Mouse (Mus musculus): ENCODE data around the gene Ch25h. TPM values are rescaled to one million over a fixed set of nuclear protein-coding genes. Genes with fewer than 3 reads are reported as not detected.
A peak's percentile ranks its signal among the peaks of the same experiment; 100 is the strongest.

The Ch25h gene
- total RNA-seq, 2 experiments from 2014 or later = 0.83 to 1.2 TPM

DNA sequence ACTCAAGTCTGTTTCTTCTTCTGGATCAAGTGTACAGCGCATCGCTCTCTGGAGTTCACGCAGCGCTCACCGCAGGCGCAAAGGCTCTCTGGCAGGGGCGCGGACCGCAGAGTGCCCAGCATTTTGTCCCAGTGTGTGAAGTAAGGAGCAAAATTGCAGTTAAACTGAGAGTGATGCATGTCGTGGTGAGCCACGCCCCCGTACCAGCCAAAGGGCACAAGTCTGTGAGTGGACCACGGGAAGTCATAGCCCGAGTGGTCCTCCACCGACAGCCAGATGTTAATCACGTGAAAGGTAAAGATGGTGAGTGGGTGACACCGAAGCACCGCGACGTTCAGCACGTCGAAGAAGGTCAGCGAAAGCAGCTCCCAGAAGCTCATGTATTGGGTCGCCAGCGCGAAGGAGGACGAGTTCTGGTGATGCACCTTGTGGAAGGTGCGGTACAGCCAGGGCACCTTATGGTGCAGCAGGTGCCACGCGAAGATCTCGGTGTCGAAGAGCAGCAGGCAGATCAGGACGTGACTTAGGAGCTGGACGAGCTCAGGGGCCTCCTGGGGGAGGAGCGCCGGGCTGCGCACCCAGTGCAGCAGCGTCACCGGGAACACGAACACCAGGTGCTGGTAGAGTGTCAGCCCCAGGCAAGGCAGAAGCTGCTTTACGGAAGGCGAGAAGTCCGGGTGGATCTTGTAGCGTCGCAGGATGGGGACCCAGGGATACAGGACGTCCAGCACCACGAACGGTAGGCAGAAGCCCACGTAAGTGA, 555 bp downstream of the Ch25h start:
- DNase-seq (ENCODE audit: extremely low spot score in 1 of 2, low spot score in 2 of 2) = no peak
- intact Hi-C loops (cut with DNase I) = loop anchor here (10.0 kb wide), 1 partner anchor 230 kb away; no protein-coding TSS in a partner anchor

- intact Hi-C loops (cut with DNase I) = loop anchor here (10.0 kb wide), 1 partner anchor 227 kb away; no protein-coding TSS in a partner anchor
- no peak for DNase-seq (ENCODE audit: extremely low spot score in 1 of 2, low spot score in 2 of 2)
Measured at GRCm38 (mm10) chr19:34471703-34472102, 3.3 kb downstream of the Ch25h start.

DNA sequence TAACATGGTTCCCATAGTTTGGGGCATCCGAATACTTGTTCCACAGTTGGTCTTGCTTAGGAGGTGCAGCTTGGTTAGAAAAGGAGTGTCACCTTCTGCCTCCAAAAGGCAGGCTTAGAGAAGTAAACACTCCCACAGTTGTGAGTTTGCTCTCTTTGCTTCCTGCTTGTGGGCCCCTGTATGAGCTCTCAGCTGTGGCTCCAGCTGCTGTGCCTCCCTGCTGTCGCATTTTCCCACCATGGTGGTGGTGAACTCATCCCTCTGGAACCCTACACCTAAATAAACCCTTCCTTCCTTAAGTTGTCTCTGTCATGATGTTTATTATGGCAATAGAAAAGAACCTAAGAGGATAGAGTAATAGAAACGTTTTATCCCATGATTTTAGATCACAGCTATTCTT, 6.2 kb downstream of the Ch25h start:
- intact Hi-C loops (cut with DNase I) = no loop called here
- no peak for DNase-seq (ENCODE audit: extremely low spot score in 1 of 2, low spot score in 2 of 2)

GRCm38 (mm10) chr19:34468216-34468615, 6.7 kb downstream of the Ch25h start:
- intact Hi-C loops (cut with DNase I) = no loop called here
- DNase-seq (ENCODE audit: extremely low spot score in 1 of 2, low spot score in 2 of 2) = no peak

- intact Hi-C loops (cut with DNase I) = no loop called here
- no peak for DNase-seq (ENCODE audit: extremely low spot score in 1 of 2, low spot score in 2 of 2)
Measured at GRCm38 (mm10) chr19:34464453-34464852, 10.5 kb downstream of the Ch25h start.

GRCm38 (mm10) chr19:34461451-34462019, 13.4 kb downstream of the Ch25h start:
- peak in 1 of 2 experiments; percentile 42 for DNase-seq (ENCODE audit: extremely low spot score in 1 of 2, low spot score in 2 of 2)
- intact Hi-C loops (cut with DNase I) = no loop called here

GRCm38 (mm10) chr19:34450784-34451370, 24.1 kb downstream of the Ch25h start:
- intact Hi-C loops (cut with DNase I) = no loop called here
- DNase-seq (ENCODE audit: extremely low spot score in 1 of 2, low spot score in 2 of 2) = no peak

DNA sequence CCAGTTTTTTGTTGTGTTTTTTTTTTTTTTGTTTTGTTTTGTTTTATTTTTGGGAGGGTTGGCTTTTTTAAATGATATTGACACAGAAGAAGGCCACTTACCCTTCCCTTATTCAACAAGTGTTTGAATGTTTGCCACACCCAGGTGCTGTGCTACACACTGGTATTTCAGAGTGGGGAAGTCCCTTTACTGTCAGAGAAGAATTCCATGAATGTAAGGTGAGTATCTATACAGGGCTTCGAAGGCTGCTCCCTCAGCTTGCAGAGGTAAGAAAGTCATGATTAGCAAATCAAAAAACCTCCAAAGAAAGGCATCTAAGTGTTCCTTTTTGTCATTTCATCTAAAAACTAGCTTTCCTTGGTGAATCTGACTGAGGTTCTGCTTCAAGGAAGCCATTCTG, 26.1 kb downstream of the Ch25h start:
- intact Hi-C loops (cut with DNase I) = no loop called here
- DNase-seq (ENCODE audit: extremely low spot score in 1 of 2, low spot score in 2 of 2) = no peak

DNA sequence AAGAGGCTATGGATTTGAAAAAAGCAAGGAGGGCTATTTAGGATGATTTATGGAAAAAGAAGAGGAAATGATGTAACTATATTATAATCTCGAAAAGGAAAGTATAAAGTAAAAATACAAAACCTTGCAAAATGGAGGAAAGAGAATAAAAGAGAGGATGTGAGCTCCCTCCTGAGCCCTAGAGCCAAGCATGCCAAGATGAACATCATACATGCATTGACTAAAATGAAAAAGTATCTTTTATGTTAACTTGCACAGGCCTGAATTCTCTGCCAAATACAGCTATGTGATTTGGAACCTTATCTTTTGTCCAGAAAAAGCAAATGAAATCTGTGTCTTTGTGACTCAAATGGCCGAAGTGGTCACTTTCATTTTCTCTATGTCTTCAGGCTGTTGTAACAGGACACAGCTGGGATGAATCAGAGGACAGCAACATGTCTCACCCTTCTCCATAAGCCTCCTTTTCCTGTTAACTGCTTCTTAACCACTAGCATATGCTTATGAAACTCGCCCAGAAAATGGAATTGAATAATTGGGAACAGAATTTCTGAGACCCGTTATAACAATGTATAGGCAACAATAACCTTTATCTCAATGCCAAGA, 29.5 kb downstream of the Ch25h start:
- intact Hi-C loops (cut with DNase I) = no loop called here

DNA sequence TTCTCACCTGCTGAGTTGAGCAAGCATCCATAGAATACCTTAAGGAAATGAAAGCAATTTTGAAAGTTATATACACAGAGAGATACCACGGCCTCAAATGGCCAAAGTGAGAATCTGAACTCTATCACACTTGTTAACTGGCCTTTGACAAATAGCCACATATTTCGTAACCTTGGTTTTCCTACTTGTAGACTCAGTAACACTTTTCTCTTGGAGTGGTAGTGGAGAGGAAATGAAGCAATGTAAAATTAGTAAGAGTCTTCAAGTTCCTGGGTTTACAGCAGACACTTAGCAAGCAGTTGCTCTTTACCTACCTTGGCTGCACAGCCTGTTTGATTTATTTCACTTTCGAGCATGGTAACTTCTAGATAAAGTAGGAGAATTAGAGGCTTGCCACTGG, 30.2 kb downstream of the Ch25h start:
- intact Hi-C loops (cut with DNase I) = no loop called here
- DNase-seq (ENCODE audit: extremely low spot score in 1 of 2, low spot score in 2 of 2) = no peak

More for the DNA sequence above, 29.5 kb downstream of the Ch25h start:
- DNase-seq (ENCODE audit: extremely low spot score in 1 of 2, low spot score in 2 of 2) = no peak

- DNase-seq (ENCODE audit: extremely low spot score in 1 of 2, low spot score in 2 of 2) = no peak
- intact Hi-C loops (cut with DNase I) = no loop called here
Measured at GRCm38 (mm10) chr19:34441979-34442378, 33.0 kb downstream of the Ch25h start.

GRCm38 (mm10) chr19:34435197-34435611, 39.8 kb downstream of the Ch25h start:
- no peak for DNase-seq (ENCODE audit: extremely low spot score in 1 of 2, low spot score in 2 of 2)
- intact Hi-C loops (cut with DNase I) = no loop called here

DNA sequence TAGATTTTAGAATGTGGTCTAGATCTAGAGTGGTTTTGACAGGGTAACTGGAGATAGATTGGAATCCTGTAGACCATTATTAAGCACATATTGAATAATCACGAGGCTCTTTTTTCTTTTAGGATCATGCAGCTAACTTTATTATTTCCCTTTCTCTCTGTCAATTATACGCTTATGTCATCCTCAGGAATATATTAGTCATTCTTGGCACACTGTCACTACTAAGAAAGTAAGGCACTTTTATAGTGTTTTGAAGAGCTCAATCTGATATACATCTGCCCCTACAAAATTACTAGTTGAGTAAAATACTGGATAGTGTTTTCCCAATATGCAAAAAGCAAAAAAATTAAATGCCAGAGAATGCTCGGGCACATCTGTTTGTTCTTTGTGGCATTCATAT, 43.6 kb downstream of the Ch25h start:
- intact Hi-C loops (cut with DNase I) = no loop called here
- DNase-seq (ENCODE audit: extremely low spot score in 1 of 2, low spot score in 2 of 2) = no peak

DNA sequence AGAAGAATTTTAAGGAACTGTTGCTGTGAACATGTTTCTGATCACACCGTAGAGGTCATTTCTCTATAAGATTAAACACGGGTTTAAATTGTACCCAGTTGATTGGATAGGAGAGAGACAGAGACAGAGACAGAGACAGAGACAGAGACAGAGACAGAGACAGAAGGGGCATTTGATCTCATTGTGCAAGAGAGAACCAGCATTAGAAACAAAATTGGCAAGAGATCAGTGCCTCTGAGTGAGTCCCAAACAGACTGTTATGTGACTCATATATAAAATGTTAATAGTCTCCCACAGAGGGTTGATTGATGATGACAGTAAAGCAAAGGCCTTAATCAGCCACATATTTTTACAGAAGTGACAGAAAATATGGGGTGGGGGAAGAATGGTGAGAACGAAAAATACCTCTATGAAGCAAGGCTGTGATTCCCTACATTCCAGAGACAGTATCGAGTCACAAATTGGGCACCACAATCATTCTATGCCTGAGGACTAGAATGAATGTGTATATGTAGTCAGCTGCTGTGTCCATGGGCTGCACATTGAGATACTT, 51.1 kb downstream of the Ch25h start:
- intact Hi-C loops (cut with DNase I) = no loop called here
- no peak for DNase-seq (ENCODE audit: extremely low spot score in 1 of 2, low spot score in 2 of 2)

Other genes starting within 250 kb of the Ch25h start
- 10 to 100 TPM; 17.0 to 17.1 TPM for gene Acta2, start 219.6 kb downstream of the Ch25h start, total RNA-seq (2021)
- under 1 TPM in 1 of 2 experiments, not detected in 1; 0.90 TPM for gene Fas, start 184.5 kb downstream of the Ch25h start, total RNA-seq (2021)
- gene Lipa, start 52.3 kb upstream of the Ch25h start, total RNA-seq (2021) = 10 to 100 TPM; 13.5 to 13.9 TPM
- 1 to 10 TPM; 6.9 to 7.1 TPM for gene Ifit2, start 75.5 kb upstream of the Ch25h start, total RNA-seq (2021)
- gene Ifit3, start 108.4 kb upstream of the Ch25h start, total RNA-seq (2021) = under 1 TPM; 0.41 to 0.71 TPM
- 1 to 10 TPM; 2.1 to 2.3 TPM for gene Ifit1bl1, start 126.8 kb upstream of the Ch25h start, total RNA-seq (2021)
- gene Ifit3b, start 132.8 kb upstream of the Ch25h start, total RNA-seq (2021) = under 1 TPM; 0.21 to 0.51 TPM
- under 1 TPM; 0.30 to 0.47 TPM for gene Ifit1bl2, start 165.6 kb upstream of the Ch25h start, total RNA-seq (2021)
- under 1 TPM in 1 of 2 experiments, not detected in 1; 0.13 TPM for gene Ifit1, start 165.7 kb upstream of the Ch25h start, total RNA-seq (2021)